Comparison of ENCODE assay signal across 8 mouse cellular contexts in the genomic region with DNA sequence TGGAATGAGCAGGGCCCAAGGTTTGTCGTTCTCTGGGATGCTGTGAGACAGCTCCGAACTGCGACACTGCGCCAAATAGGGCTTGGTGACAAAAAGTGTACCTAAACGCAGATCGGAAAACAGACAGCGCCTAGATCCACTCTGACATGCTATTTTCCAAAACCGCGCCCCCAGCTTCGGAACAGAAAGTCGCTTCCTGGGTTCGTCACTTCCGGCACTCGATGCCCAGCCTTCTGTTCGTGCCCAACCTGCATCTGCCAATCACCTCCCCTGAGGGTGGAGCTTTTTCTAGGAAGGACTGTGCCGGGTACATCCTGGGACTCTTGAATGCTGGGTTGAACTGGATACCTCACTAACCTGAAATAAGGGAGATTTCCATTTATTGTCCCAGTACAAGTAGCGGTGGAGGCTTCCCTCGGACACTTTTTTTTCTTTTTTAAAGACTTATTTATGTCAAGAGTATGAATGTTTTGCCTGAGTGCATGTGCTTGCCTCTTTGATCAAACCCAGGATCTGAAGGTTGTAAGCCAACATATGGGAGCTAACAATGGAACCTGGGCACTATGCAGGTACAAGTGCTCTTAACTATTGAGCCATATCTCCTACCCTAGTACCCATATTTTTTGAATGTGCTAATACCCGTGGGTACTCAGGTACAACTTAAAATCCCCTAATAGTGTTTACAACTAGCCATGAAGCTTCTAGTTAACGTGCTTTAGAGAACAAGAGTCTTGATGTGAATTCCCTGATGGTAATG. TPM values are rescaled to one million over a fixed set of nuclear protein-coding genes. Genes with fewer than 3 reads are reported as not detected.
A peak's percentile ranks its signal among the peaks of the same experiment; 100 is the strongest.
DNase-seq lines count a peak whose midpoint lies in the region; ATAC-seq and TF ChIP-seq lines count a peak whose summit lies in the region.

A gene (plus strand): TSS at position 279 of the 757 bp plus-strand sequence.

- peak within 1 kb of the TSS; percentile 50 for H3K4me3 ChIP-seq in C2C12 (ENCODE audit: insufficient read depth, poor library complexity, severe bottlenecking)
- H3K4me3 ChIP-seq in heart, embryonic 10.5 days = peak within 1 kb of the TSS; percentile 69
- H3K4me3 ChIP-seq in kidney, embryonic 15.5 days (replicated peaks) = peak within 1 kb of the TSS; percentile 69
- peak within 1 kb of the TSS; percentile 64 for H3K4me3 ChIP-seq in limb, embryonic 15.5 days
- H3K4me3 ChIP-seq in midbrain, postnatal 0 days (ENCODE audit: low read depth, low read length) = peak within 1 kb of the TSS; percentile 68

- TF ChIP-seq CTCF in C2C12 (IDR thresholded peaks at IDR 0.05; ENCODE audit: control insufficient read depth, insufficient read depth, insufficient read length) = no peak
- TF ChIP-seq CTCF in brain, embryonic 14.5 days (IDR thresholded peaks at IDR 0.05; ENCODE audit: borderline replicate concordance, extremely low read depth, insufficient read depth, insufficient read length) = no peak; the same call in 1 of the 2 replicates
- peak; percentile 53 for TF ChIP-seq CTCF in midbrain, postnatal 0 days (IDR thresholded peaks at IDR 0.05)

- peaks cover 5% of the 10 kb centered on the region for H3K4me1 ChIP-seq in heart, embryonic 10.5 days
- H3K4me1 ChIP-seq in kidney, embryonic 15.5 days = peaks cover 10% of the 10 kb centered on the region
- peaks cover 3% of the 10 kb centered on the region for H3K4me1 ChIP-seq in limb, embryonic 15.5 days
- H3K4me1 ChIP-seq in midbrain, postnatal 0 days (ENCODE audit: insufficient read depth, low read length) = no peaks in the 10 kb centered on the region

- H3K79me3 ChIP-seq in C2C12 (ENCODE audit: low read depth) = peaks cover 1% of the 10 kb centered on the region

- H3K27ac ChIP-seq in heart, embryonic 10.5 days = peak within 1 kb of the TSS; percentile 85
- H3K27ac ChIP-seq in kidney, embryonic 15.5 days = peak within 1 kb of the TSS; percentile 72
- peak within 1 kb of the TSS; percentile 79 for H3K27ac ChIP-seq in limb, embryonic 15.5 days
- peak within 1 kb of the TSS; percentile 39 for H3K27ac ChIP-seq in midbrain, postnatal 0 days (ENCODE audit: low read depth, low read length)

- peak within 1 kb of the TSS; percentile 89 for H3ac ChIP-seq in C2C12 (ENCODE audit: control insufficient read depth, insufficient read length, low read depth)

- DNase-seq in brain, embryonic 14.5 days (ENCODE audit: low read depth) = peak; percentile 98
- DNase-seq in heart, embryonic 10.5 days (ENCODE audit: low spot score) = peak; percentile 97
- peak; percentile 98 for DNase-seq in midbrain, postnatal 0 days (ENCODE audit: low spot score)
- DNase-seq in spleen, postnatal 10 days (ENCODE audit: low spot score in 2 of 2) = peak; percentile 67 to 91

- H3K4me2 ChIP-seq in kidney, embryonic 15.5 days = peak within 1 kb of the TSS; percentile 63
- H3K4me2 ChIP-seq in limb, embryonic 15.5 days = peak within 1 kb of the TSS; percentile 54
- H3K4me2 ChIP-seq in midbrain, postnatal 0 days (ENCODE audit: low read depth, low read length, poor library complexity, severe bottlenecking) = peak within 1 kb of the TSS; percentile 55

- 9% methylated on average over 20 of the region's 20 CpGs for WGBS in heart, embryonic 10.5 days
- WGBS in kidney, embryonic 15.5 days = 6% methylated on average over 20 of the region's 20 CpGs
- WGBS in limb, embryonic 15.5 days = 6% methylated on average over 20 of the region's 20 CpGs
- 8% methylated on average over 20 of the region's 20 CpGs for WGBS in midbrain, postnatal 0 days

- peaks cover 10% of the 10 kb centered on the region for H3K79me2 ChIP-seq in C2C12 (ENCODE audit: control insufficient read depth, insufficient read depth)

- no peaks in the 10 kb centered on the region for H3K27me3 ChIP-seq in C2C12 (ENCODE audit: control insufficient read depth, insufficient read depth, insufficient read length)
- no peaks in the 10 kb centered on the region for H3K27me3 ChIP-seq in heart, embryonic 10.5 days (ENCODE audit: insufficient read depth, poor library complexity, severe bottlenecking)
- no peaks in the 10 kb centered on the region for H3K27me3 ChIP-seq in kidney, embryonic 15.5 days
- H3K27me3 ChIP-seq in limb, embryonic 15.5 days = no peaks in the 10 kb centered on the region
- H3K27me3 ChIP-seq in midbrain, postnatal 0 days (ENCODE audit: insufficient read depth, low read length) = no peaks in the 10 kb centered on the region

- peak within 1 kb of the TSS; percentile 63 for H3K9ac ChIP-seq in kidney, embryonic 15.5 days
- peak within 1 kb of the TSS; percentile 67 for H3K9ac ChIP-seq in limb, embryonic 15.5 days
- H3K9ac ChIP-seq in midbrain, postnatal 0 days (replicated peaks; ENCODE audit: low read length, poor library complexity, severe bottlenecking) = peak within 1 kb of the TSS; percentile 55

- H3K36me3 ChIP-seq in C2C12 (ENCODE audit: control insufficient read depth, insufficient read depth) = peaks cover 18% of the 10 kb centered on the region
- H3K36me3 ChIP-seq in heart, embryonic 10.5 days = no peaks in the 10 kb centered on the region; the same call in 1 of the 2 replicates
- no peaks in the 10 kb centered on the region for H3K36me3 ChIP-seq in kidney, embryonic 15.5 days
- H3K36me3 ChIP-seq in limb, embryonic 15.5 days = no peaks in the 10 kb centered on the region
- no peaks in the 10 kb centered on the region for H3K36me3 ChIP-seq in midbrain, postnatal 0 days (ENCODE audit: insufficient read depth, low read length)

- peak; percentile 100 for ATAC-seq in erythroblast, adult 5-6 weeks (replicated peaks; ENCODE audit: low FRiP score, poor library complexity, severe bottlenecking)
- peak; percentile 99 for ATAC-seq in kidney, embryonic 15.5 days (replicated peaks; ENCODE audit: low FRiP score)
- ATAC-seq in limb, embryonic 15.5 days (ENCODE audit: insufficient number of reproducible peaks, low FRiP score, low TSS enrichment, low read depth) = peak; percentile 92
- ATAC-seq in midbrain, postnatal 0 days (ENCODE audit: low FRiP score) = peak; percentile 98

- H3K9me3 ChIP-seq in heart, embryonic 10.5 days = no peaks in the 10 kb centered on the region
- no peaks in the 10 kb centered on the region for H3K9me3 ChIP-seq in kidney, embryonic 15.5 days (replicated peaks)
- H3K9me3 ChIP-seq in limb, embryonic 15.5 days = no peaks in the 10 kb centered on the region
- no peaks in the 10 kb centered on the region for H3K9me3 ChIP-seq in midbrain, postnatal 0 days (ENCODE audit: low read length)

- TF ChIP-seq POLR2A in brain, embryonic 14.5 days (IDR thresholded peaks at IDR 0.05; ENCODE audit: borderline replicate concordance, extremely low read depth, insufficient read depth, insufficient read length, poor library complexity, severe bottlenecking) = no peak

TF ChIP-seq in C2C12, 6 proteins besides CTCF, POLR2A, EP300 and RAD21:
- TF ChIP-seq MAX (IDR thresholded peaks at IDR 0.05) (no peak), USF1 (IDR thresholded peaks at IDR 0.05; ENCODE audit: low read depth) (no peak), MYOG (IDR thresholded peaks at IDR 0.05; ENCODE audit: control insufficient read depth, extremely low read depth, insufficient read length) (no peak), MYOD1 (IDR thresholded peaks at IDR 0.05; ENCODE audit: control insufficient read depth, insufficient read length, low read depth) (no peak), FOSL1 (IDR thresholded peaks at IDR 0.05; ENCODE audit: insufficient read depth, low read length, poor library complexity, severe bottlenecking) (no peak), CEBPB (IDR thresholded peaks at IDR 0.05; ENCODE audit: low read depth) (no peak)

RNA-seq across cellular contexts. Expression of the gene that starts here (rescaled TPM):
- polyA plus RNA-seq in C2C12 (2012; fragmentation: generic; extraction: Trizol) = 4.1 TPM
- 46.6 and 53.4 TPM in 2 replicates for polyA plus RNA-seq in brain, embryonic 14.5 days (2012; rRNA removed)
- total RNA-seq in erythroblast, adult 5-6 weeks (2015; ENCODE audit: low replicate concordance) = 3.1 and 7.7 TPM in 2 replicates
- 2.2 and 4.4 TPM in 2 replicates for total RNA-seq in erythroblast, adult 5-6 weeks (2017; ENCODE audit: low replicate concordance)
- 23.7 and 32.8 TPM in 2 replicates for polyA plus RNA-seq in heart, embryonic 10.5 days (2016; fragmentation: Nextera tagmentation; extraction: Ambion mirVana)
- polyA plus RNA-seq in kidney, embryonic 15.5 days (2015; fragmentation: Nextera tagmentation; extraction: Ambion mirVana) = 30.8 and 31.5 TPM in 2 replicates
- polyA plus RNA-seq in limb, embryonic 15.5 days (2015; fragmentation: Nextera tagmentation; extraction: Ambion mirVana) = 32.2 and 32.8 TPM in 2 replicates
- total RNA-seq in midbrain, postnatal 0 days (2014; rRNA removed) = 37.0 and 59.5 TPM in 2 replicates
- polyA plus RNA-seq in midbrain, postnatal 0 days (2015; fragmentation: Nextera tagmentation; extraction: Ambion mirVana) = 13.9 and 16.6 TPM in 2 replicates

Comparison
In these comparisons a context has a peak if more than half of its experiments do, and no peak if none do; other contexts are left out.
1. Peak in every context shown above with its lines: DNase-seq, ATAC-seq, H3K4me3 ChIP-seq and H3K27ac ChIP-seq.